Mouse (Mus musculus) lung, postnatal 14 days (tissue): Measurements from ENCODE around the gene Pld6.
"Not testable (repeated sequence)": the region's sequence is repeated elsewhere in the genome, so short reads cannot be mapped to it uniquely, and the experiment has no call there.

Source experiments
- DNase-seq: peaks from one replicate; pipeline ENCODE4 v3.0.0; 2021

Gene Pld6

GRCm38 (mm10) chr11:59743712-59744111 is 43.7 kb downstream of the Pld6 start:
- DNase-seq: no peak

GRCm38 (mm10) chr11:59743307-59743706 is 44.1 kb downstream of the Pld6 start:
- DNase-seq: no peak

GRCm38 (mm10) chr11:59741915-59742314 is 45.5 kb downstream of the Pld6 start:
- DNase-seq: no peak

- no peak for DNase-seq
Measured at GRCm38 (mm10) chr11:59739996-59740395, 47.4 kb downstream of the Pld6 start.

- DNase-seq: no peak
Measured at GRCm38 (mm10) chr11:59737250-59737649, 50.2 kb downstream of the Pld6 start.

- DNase-seq: not testable (repeated sequence)
Measured at GRCm38 (mm10) chr11:59735938-59736337, 51.5 kb downstream of the Pld6 start.

GRCm38 (mm10) chr11:59734335-59734734 is 53.1 kb downstream of the Pld6 start:
- DNase-seq: no peak
